Mouse (Mus musculus) kidney, adult 2 months (tissue): Measurements from ENCODE around the gene Rps6kb2. TPM values are rescaled to one million over a fixed set of nuclear protein-coding genes. Genes with fewer than 3 reads are reported as not detected.
"Not testable (repeated sequence)": the region's sequence is repeated elsewhere in the genome, so short reads cannot be mapped to it uniquely, and the experiment has no call there.

Source experiments
- DNase-seq: peaks from one replicate; pipeline ENCODE4 v3.0.0; 2021
- H3K27ac ChIP-seq: fragments of 200-500 bp; 2 replicates; pipeline ENCODE4 v1.5.1; 2012; ENCODE audit warnings: low read depth, low read length, control low read depth, inconsistent platforms; ENCODE audit not compliant: insufficient read depth
- H3K27me3 ChIP-seq: fragments of 200-500 bp; replicated peaks from 2 replicates; pipeline ENCODE4 v1.6.1; 2012; ENCODE audit warnings: mild to moderate bottlenecking, moderate library complexity, low read length, inconsistent platforms; ENCODE audit not compliant: control insufficient read depth, insufficient read depth
- H3K36me3 ChIP-seq: fragments of 200-500 bp; 2 replicates; pipeline ENCODE4 v1.6.1; 2012; ENCODE audit warnings: mild to moderate bottlenecking, moderate library complexity, low read length, inconsistent platforms; ENCODE audit not compliant: control insufficient read depth, insufficient read depth
- H3K4me1 ChIP-seq: fragments of 200-500 bp; 2 replicates; pipeline ENCODE4 v1.6.1; 2011; ENCODE audit warnings: low read length; ENCODE audit not compliant: control insufficient read depth, insufficient read depth
- H3K4me3 ChIP-seq: fragments of 200-500 bp; 2 replicates; pipeline ENCODE4 v1.5.1; 2011; ENCODE audit warnings: mild to moderate bottlenecking, low read depth, low read length, control low read depth; ENCODE audit not compliant: insufficient read depth
- CTCF ChIP-seq: fragments of 200-500 bp; conservative IDR thresholded peaks from 2 replicates; pipeline ENCODE4 v1.5.1; 2011; ENCODE audit warnings: low read depth, mild to moderate bottlenecking, control low read depth, low read length, moderate library complexity, mixed read lengths; ENCODE audit not compliant: insufficient read depth, insufficient read length
- POLR2A ChIP-seq: fragments of 200-500 bp; IDR thresholded peaks from one replicate; pipeline ENCODE4 v1.6.1; 2011; ENCODE audit warnings: low read depth, low read length, control low read depth
- WGBS: fragments of 180-500 bp; shearing (Covaris S2); methylation state at CpG from one replicate; pipeline ENCODE4 v1.1.7; 2018; 5-methylcytosine and 5-hydroxymethylcytosine counted together
- polyA plus RNA-seq: library from polyadenylated mRNA; depleted of rRNA; stranded (reverse); fragments of >200 nt; gene quantifications from 2 replicates; pipeline ENCODE4 v1.2.3, GENCODE M21; 2012

The Rps6kb2 gene
- polyA plus RNA-seq, 1 experiment = 41.0 TPM

DNA sequence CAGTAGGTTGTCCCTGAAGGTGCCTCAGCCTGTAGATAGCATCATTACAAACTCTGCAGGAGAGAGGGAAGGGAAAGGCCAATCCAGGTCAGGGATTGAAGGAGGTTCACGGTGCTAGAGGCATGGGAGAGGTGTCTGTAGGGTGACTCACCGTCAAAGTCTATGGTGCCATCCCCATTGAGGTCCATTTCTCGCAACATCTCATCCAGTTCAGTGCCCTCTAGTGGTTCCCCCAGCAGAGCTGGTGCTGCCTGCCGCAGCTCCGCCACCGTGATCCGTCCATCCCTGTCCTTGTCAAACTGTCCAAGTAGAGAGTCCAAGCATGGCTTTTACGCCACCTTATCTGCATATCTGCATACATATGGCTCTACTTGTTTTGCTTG lies 27.2 kb downstream of the Rps6kb2 start:
- peak; percentile 48 for TF ChIP-seq CTCF
- H3K4me1 ChIP-seq, DNase-seq, H3K27me3 ChIP-seq, H3K36me3 ChIP-seq, H3K4me3 ChIP-seq, H3K27ac ChIP-seq: not testable (repeated sequence)
- WGBS = 19% methylated on average over 8 of the region's 8 CpGs

DNA sequence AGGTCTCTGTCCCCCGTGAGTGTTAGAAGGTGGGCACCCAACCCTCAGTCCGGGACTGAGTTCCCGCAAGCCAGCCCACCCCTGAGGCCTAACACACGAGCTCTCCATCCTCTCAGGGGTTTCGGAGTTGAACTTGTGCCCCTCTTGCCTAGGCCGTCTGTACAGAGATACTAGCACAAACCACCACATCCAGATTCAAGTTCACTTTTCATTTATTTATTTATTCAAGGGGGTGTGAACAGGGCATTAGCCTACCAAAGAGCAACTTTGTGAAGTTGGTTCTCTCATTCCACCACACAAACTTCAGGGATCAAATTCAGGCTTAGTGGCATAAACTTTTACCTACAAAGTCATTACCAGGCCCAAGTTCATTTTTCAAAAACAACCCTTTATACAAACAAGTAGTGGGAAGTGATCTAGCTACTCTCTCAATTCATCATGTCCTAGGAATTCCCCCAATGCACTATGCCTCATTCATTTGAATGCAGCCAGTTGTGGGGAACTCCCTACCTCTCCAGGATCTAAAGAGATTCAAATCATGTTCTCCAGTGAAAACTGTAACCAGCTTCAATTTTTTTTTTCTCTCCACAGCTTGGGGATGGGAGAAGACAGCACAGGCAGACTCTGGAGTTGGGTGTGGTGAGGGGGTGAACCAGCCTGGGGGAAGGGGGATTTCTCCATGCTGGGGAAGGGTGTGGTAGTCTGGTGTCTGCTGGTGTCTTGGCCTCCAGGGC lies 27.8 kb downstream of the Rps6kb2 start:
- not testable (repeated sequence) for H3K27ac ChIP-seq, DNase-seq, H3K4me3 ChIP-seq, H3K4me1 ChIP-seq, H3K27me3 ChIP-seq, H3K36me3 ChIP-seq
- 86% methylated on average over 6 of the region's 6 CpGs for WGBS

DNA sequence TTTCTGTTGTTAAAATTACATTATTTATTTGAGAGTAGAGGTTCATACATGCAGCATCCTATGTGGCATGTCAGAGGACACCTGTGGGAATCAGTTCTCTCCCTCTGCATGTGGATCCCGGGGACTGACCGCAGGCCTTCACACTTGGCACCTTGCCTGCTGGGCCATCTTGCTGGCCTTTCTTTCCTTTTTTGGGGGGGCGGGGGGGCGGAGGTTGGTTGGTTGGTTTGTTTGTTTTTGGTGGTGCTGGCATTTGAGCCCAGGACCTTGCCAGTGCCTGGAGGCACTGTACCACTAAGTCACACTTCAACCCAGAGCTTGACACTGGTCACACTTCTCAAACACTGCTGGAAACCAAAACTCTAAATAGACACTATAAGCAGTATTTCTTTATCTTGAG lies 28.8 kb downstream of the Rps6kb2 start:
- H3K27ac ChIP-seq = no peak overlapping the region
- no peaks in the 10 kb centered on the region for H3K4me1 ChIP-seq
- H3K36me3 ChIP-seq = no peaks in the 10 kb centered on the region
- 74% methylated on average over 4 of the region's 4 CpGs for WGBS
- H3K27me3 ChIP-seq = no peaks in the 10 kb centered on the region
- no peak overlapping the region for H3K4me3 ChIP-seq
- no peak for TF ChIP-seq POLR2A
- TF ChIP-seq CTCF = no peak
- no peak for DNase-seq

DNA sequence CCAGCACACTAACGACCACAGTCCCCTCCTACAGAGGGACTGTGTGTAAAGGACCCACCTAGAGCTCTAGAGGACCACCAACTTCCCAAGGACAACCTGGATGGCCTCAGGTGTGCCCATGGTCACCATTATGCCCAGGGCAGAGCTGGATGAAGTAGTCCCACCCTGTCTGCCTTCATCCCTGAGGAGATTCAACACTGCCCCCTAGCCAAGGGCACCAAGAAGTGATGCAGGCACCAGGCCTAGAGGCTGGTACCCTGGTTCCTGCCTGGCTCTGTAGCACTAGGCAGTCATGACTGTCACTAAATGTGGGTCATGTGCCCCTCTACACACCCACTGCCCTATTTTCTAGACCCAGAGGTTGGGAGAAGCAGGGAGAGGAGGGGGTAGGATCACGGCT lies 31.4 kb downstream of the Rps6kb2 start:
- TF ChIP-seq CTCF (no peak; the same call in 1 of the 2 replicates), POLR2A (no peak)
- 87% methylated on average over 2 of the region's 2 CpGs for WGBS
- Histone ChIP-seq H3K27me3 (no peaks in the 10 kb centered on the region), H3K4me3 (no peak overlapping the region), H3K27ac (no peak overlapping the region), H3K36me3 (no peaks in the 10 kb centered on the region; the same call in 1 of the 2 replicates), H3K4me1 (peaks cover 1% of the 10 kb centered on the region; the same call in 1 of the 2 replicates)
- no peak for DNase-seq

DNA sequence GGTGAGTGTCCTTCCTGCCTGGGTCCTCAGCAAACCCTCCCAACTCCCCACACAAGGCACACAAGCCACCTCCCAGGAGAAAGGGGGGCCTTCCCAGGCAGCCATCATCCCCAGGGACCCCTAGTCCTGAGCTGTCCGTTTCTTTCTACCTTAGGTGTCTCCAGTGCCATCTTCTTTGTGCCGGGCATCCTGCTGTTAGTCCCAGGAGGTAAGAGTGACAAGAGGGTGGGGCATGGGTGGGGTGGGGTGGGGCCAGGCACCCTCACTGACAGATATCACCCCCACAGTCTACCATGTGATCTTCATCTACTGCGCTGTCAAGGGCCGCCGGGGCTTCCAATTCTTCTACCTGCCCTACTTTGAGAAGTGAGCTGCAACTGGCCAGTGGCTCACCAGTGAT lies 32.1 kb downstream of the Rps6kb2 start:
- Histone ChIP-seq H3K36me3 (no peaks in the 10 kb centered on the region; the same call in 1 of the 2 replicates), H3K27me3 (no peaks in the 10 kb centered on the region), H3K4me3 (no peak overlapping the region), H3K4me1 (peaks cover 6% of the 10 kb centered on the region; the same call in 1 of the 2 replicates), H3K27ac (no peak overlapping the region)
- TF ChIP-seq CTCF (no peak), POLR2A (no peak)
- 90% methylated on average over 5 of the region's 5 CpGs for WGBS
- no peak for DNase-seq

DNA sequence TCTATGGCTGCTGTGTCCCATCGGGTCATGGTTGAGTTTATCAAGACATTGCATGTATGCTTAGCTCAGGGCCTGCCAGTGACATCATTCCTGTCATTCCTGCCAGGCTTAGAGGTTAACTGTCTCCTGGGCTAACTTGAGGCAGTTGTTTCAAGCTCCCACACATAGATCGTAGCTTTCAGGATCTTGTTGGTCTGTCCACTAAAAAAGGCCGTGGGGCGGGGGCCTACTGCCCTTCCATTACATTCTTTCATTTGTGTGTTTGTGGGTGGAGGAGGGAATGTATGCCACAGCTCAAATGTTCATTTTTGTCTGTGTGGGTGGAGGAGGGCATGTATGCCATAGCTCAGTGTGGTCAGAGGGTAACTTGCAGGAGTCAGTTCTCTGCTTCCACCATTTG lies 33.0 kb downstream of the Rps6kb2 start:
- Histone ChIP-seq H3K4me1 (peaks cover 6% of the 10 kb centered on the region; the same call in 1 of the 2 replicates), H3K27ac (no peak overlapping the region)
- WGBS = 76% methylated on average over 4 of the region's 4 CpGs

DNA sequence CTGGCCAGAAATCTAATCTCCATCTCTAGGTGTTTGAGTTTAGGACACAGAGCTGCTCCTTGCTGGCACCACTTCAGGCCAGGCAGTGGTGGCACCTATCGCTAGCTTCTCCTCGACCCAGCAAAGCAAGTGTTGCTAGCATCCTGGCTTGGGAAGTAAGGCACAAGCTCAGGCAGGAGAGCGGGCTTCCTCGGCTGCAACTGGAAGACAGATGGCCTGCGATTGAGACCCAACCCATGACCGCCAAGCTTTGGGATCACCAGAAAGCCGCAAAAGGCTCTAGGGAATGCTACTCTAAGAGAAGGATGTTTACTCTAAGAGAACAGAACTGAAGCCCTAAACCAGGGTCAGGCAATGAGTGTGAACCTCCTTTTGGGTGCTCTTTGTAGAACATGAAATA lies 33.7 kb downstream of the Rps6kb2 start:
- no peak for DNase-seq
- TF ChIP-seq CTCF (no peak), POLR2A (no peak)
- Histone ChIP-seq H3K27ac (no peak overlapping the region), H3K4me1 (peaks cover 6% of the 10 kb centered on the region; the same call in 1 of the 2 replicates), H3K36me3 (no peaks in the 10 kb centered on the region; the same call in 1 of the 2 replicates), H3K4me3 (no peak overlapping the region), H3K27me3 (no peaks in the 10 kb centered on the region)
- 88% methylated on average over 7 of the region's 7 CpGs for WGBS

More for the DNA sequence above, 33.0 kb downstream of the Rps6kb2 start:
- DNase-seq = no peak
- H3K27me3 ChIP-seq = no peaks in the 10 kb centered on the region
- no peaks in the 10 kb centered on the region; the same call in 1 of the 2 replicates for H3K36me3 ChIP-seq
- H3K4me3 ChIP-seq = no peak overlapping the region
- TF ChIP-seq CTCF (no peak), POLR2A (no peak)
